Mouse (Mus musculus) kidney, postnatal 0 days (tissue): ENCODE measurements around the gene Gm43720. TPM values are rescaled to one million over a fixed set of nuclear protein-coding genes. Genes with fewer than 3 reads are reported as not detected.
"Not testable (repeated sequence)": the region's sequence is repeated elsewhere in the genome, so short reads cannot be mapped to it uniquely, and the experiment has no call there.

Experiments
- ATAC-seq: fragments of 200-750 bp; cut with Nextera tagmentation; replicated peaks from 2 replicates; pipeline ENCODE4 v1.8.0; 2017; ENCODE audit warnings: low read depth, moderate number of reproducible peaks, moderate TSS enrichment, moderate library complexity; ENCODE audit not compliant: low FRiP score
- DNase-seq: peaks from one replicate; pipeline ENCODE4 v3.0.0-alpha.2; 2016; ENCODE audit warnings: low spot score
- H3K27ac ChIP-seq: fragments of 300-500 bp; sonication (generic); 2 replicates; pipeline ENCODE4 v1.5.1; 2014; ENCODE audit warnings: mild to moderate bottlenecking
- H3K27me3 ChIP-seq: fragments of 300-500 bp; sonication (generic); 2 replicates; pipeline ENCODE4 v1.6.1; 2014; ENCODE audit warnings: low read length, mixed read lengths; ENCODE audit not compliant: insufficient read depth
- H3K36me3 ChIP-seq: fragments of 300-500 bp; sonication (generic); 2 replicates; pipeline ENCODE4 v1.6.1; 2014; ENCODE audit warnings: low read length, mixed read lengths; ENCODE audit not compliant: insufficient read depth
- H3K4me1 ChIP-seq: fragments of 300-500 bp; sonication (generic); replicated peaks from 2 replicates; pipeline ENCODE4 v1.6.1; 2014; ENCODE audit warnings: antibody characterized with exemption, low read length, mixed read lengths; ENCODE audit not compliant: insufficient read depth
- H3K4me2 ChIP-seq: fragments of 300-500 bp; sonication (generic); 2 replicates; pipeline ENCODE4 v1.6.1; 2014; ENCODE audit warnings: mild to moderate bottlenecking, low read length, moderate library complexity, mixed read lengths
- H3K4me3 ChIP-seq: fragments of 300-500 bp; sonication (generic); replicated peaks from 2 replicates; pipeline ENCODE4 v1.5.1; 2014; ENCODE audit warnings: low read depth, low read length
- H3K9ac ChIP-seq: fragments of 300-500 bp; sonication (generic); 2 replicates; pipeline ENCODE4 v1.6.1; 2014; ENCODE audit warnings: low read depth, low read length
- H3K9me3 ChIP-seq: fragments of 300-500 bp; sonication (generic); replicated peaks from 2 replicates; pipeline ENCODE4 v1.6.1; 2016; ENCODE audit warnings: low read length, inconsistent platforms, mixed read lengths
- CTCF ChIP-seq: IDR thresholded peaks from 2 replicates; pipeline ENCODE4 v1.5.1; 2016; ENCODE audit warnings: antibody characterized with exemption, low read depth, mild to moderate bottlenecking, moderate library complexity
- WGBS: fragments of 180-500 bp; shearing (Covaris S2); extraction: QIAGEN DNeasy Blood & Tissue Kit; methylation state at CpG from one replicate; pipeline ENCODE4 v1.1.7; 2014; 5-methylcytosine and 5-hydroxymethylcytosine counted together
- polyA plus RNA-seq: library from polyadenylated mRNA; unstranded; fragments of >200 nt; fragmentation: Nextera tagmentation; extraction: Ambion mirVana; gene quantifications from 2 replicates; pipeline ENCODE4 v1.2.1, GENCODE M21; 2015

Gm43720 gene
- polyA plus RNA-seq, 1 experiment from 2014 or later = 0.16 TPM

DNA sequence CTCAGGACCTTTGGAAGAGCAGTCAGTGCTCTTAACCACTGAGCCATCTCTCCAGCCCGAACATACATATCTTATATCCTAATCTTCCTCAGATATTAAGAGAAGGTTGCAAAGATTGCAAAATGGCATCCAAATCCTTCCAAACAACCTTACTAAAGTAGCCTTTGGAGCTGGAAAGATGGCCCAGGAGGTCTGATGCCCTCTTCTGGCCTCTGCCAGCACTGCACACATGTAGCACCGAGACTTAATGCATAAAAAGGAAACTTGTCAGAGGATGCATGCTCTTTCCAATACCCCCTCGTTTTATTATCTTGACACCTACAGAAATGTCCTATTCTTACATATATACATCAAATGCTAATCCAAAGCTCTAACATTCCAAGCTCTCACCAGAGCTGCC is 51.7 kb downstream of the Gm43720 start:
- Histone ChIP-seq H3K27ac (no peak overlapping the region), H3K36me3 (no peaks in the 10 kb centered on the region), H3K4me2 (no peak overlapping the region), H3K27me3 (no peaks in the 10 kb centered on the region), H3K4me3 (no peak overlapping the region), H3K9ac (no peak overlapping the region), H3K9me3 (no peaks in the 10 kb centered on the region), H3K4me1 (no peaks in the 10 kb centered on the region)
- ATAC-seq (no peak), DNase-seq (peak; percentile 17)
- WGBS = 55% methylated on average over 3 of the region's 3 CpGs
- peak; percentile 71 for TF ChIP-seq CTCF

DNA sequence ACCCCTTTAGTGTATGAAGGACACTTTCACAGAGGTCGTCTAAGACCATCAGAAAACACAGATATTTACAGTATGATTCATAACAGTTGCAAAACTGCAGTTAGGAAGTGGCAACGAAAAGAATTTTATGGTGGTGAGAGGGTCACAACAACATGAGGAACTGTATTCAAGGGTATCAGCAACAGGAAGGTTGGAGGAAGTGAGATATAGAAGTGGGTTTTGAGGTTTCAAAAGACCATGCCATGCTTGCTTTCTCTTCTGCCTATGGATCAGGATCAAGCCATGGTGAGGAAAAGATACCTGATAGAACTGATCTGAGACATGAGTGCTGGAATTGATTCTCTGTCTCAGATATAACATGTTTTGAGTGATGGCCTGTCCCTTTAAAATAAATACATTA is 52.4 kb downstream of the Gm43720 start:
- no peak overlapping the region for H3K9ac ChIP-seq
- ATAC-seq (no peak), DNase-seq (no peak)
- H3K9me3 ChIP-seq = no peaks in the 10 kb centered on the region
- 72% methylated on average over 2 of the region's 2 CpGs for WGBS
- no peaks in the 10 kb centered on the region for H3K27me3 ChIP-seq
- H3K4me2 ChIP-seq = no peak overlapping the region
- H3K4me3 ChIP-seq = no peak overlapping the region
- no peaks in the 10 kb centered on the region for H3K36me3 ChIP-seq
- H3K4me1 ChIP-seq = no peaks in the 10 kb centered on the region
- no peak for TF ChIP-seq CTCF
- no peak overlapping the region for H3K27ac ChIP-seq

DNA sequence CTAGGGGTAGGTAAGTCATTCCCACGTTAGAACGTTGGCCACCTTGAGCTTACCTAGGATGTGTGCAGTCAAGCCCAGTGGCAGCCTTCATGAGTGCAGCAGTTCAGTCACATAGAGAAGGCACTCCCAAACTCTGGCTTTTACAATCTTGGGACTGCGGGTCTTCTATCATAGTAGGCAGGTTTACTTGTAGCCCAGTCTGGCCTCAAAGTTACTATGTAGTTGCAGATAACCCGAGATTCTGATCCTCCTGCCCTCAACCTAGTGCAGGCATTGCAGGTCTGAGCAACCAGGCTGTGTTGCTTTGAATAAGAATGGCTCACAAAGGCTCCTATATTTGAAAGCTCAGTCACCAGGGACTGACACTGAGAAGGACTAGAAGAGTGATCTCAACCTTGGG is 53.3 kb downstream of the Gm43720 start:
- no peak for TF ChIP-seq CTCF
- no peaks in the 10 kb centered on the region for H3K4me1 ChIP-seq
- no peaks in the 10 kb centered on the region for H3K27me3 ChIP-seq
- H3K9ac ChIP-seq = no peak overlapping the region
- WGBS = 80% methylated on average over 4 of the region's 4 CpGs
- H3K27ac ChIP-seq = no peak overlapping the region
- no peak overlapping the region for H3K4me2 ChIP-seq
- no peak overlapping the region for H3K4me3 ChIP-seq
- no peak for ATAC-seq
- H3K36me3 ChIP-seq = no peaks in the 10 kb centered on the region
- no peaks in the 10 kb centered on the region for H3K9me3 ChIP-seq
- DNase-seq = no peak

DNA sequence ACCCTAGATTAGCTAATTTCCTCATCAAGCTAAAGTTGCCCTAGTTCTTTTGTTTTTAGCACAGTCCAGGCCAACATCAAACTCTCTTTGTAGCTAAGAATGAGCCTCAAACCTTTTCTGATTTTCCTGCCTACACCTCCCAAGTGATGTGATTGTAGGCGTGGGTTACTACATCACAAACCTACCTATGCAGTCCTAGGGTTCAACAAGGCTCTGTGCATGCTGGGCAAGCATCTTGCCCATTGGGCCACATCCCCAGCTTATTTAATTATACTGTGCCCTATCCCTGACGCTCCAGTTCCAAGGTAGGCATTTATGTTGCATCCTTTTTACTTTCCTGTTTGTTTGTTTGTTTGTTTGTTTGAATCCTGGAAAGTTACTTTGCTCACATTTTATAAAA is 54.1 kb downstream of the Gm43720 start, which contains the start of gene Nxpe5:
Gene Nxpe5 (plus strand): TSS at position 199 of the 400 bp plus-strand sequence.
- no peak for ATAC-seq
- Histone ChIP-seq H3K27me3 (no peaks in the 10 kb centered on the region), H3K9me3 (no peaks in the 10 kb centered on the region), H3K9ac (no peak within 1 kb of the TSS), H3K4me1 (no peaks in the 10 kb centered on the region), H3K4me3 (no peak within 1 kb of the TSS), H3K27ac (no peak within 1 kb of the TSS), H3K4me2 (no peak within 1 kb of the TSS), H3K36me3 (no peaks in the 10 kb centered on the region)
- no peak for TF ChIP-seq CTCF
- no peak for DNase-seq
- WGBS = 65% methylated on average over 2 of the region's 2 CpGs

DNA sequence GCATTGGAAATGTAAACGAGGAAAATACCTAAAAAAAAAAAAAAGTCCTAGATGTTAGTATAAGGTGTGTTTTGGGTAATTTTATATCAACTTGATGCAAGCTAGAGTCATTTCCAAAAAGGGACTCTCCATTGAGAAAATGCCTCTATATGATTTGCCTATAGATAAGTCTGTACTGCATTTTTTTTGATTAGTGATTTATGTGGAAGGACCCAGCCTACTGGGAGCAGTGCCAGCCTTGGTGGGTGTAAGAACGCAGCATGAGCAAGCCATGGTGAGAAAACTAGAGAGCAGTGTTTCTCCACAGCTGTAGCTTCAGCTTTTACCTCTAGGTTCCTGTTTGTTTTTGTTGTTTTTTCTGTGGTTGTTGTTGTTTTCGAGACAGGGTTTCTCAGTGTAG is 56.5 kb downstream of the Gm43720 start:
- no peak for TF ChIP-seq CTCF
- H3K4me3 ChIP-seq = no peak overlapping the region
- no peaks in the 10 kb centered on the region for H3K36me3 ChIP-seq
- WGBS = 58% methylated on average over 3 of the region's 3 CpGs
- H3K9me3 ChIP-seq = no peaks in the 10 kb centered on the region
- no peak overlapping the region for H3K4me2 ChIP-seq
- H3K27ac ChIP-seq = no peak overlapping the region
- DNase-seq (no peak), ATAC-seq (no peak)
- no peak overlapping the region for H3K9ac ChIP-seq
- H3K4me1 ChIP-seq = no peaks in the 10 kb centered on the region
- H3K27me3 ChIP-seq = no peaks in the 10 kb centered on the region

DNA sequence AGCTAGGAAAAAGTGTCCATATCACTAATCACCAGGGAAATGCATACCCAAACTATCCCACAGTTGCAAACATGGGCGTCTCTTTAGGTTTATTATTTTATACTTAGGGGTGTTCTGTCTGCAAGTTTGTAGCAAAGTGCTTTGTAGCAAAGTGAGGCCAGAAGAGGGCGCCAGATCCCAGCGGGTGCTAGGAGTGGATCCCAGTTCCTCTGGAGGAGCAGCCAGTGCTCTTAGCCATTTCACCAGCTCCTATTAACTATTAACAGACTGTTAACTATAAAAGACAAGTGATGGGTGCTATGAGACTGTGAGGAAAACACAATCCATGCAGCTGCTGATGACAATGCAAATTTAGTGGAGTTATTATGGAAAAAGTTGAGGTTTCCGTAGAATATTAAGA is 57.6 kb downstream of the Gm43720 start:
- H3K4me2 ChIP-seq = no peak overlapping the region
- H3K36me3 ChIP-seq = no peaks in the 10 kb centered on the region
- WGBS = 20% methylated on average over 4 of the region's 4 CpGs
- H3K9me3 ChIP-seq = no peaks in the 10 kb centered on the region
- H3K4me1 ChIP-seq = no peaks in the 10 kb centered on the region
- H3K9ac ChIP-seq = no peak overlapping the region
- peak; percentile 89 for DNase-seq
- no peak overlapping the region for H3K4me3 ChIP-seq
- H3K27me3 ChIP-seq = no peaks in the 10 kb centered on the region
- no peak overlapping the region for H3K27ac ChIP-seq
- TF ChIP-seq CTCF = peak; percentile 93
- ATAC-seq = peak; percentile 80

DNA sequence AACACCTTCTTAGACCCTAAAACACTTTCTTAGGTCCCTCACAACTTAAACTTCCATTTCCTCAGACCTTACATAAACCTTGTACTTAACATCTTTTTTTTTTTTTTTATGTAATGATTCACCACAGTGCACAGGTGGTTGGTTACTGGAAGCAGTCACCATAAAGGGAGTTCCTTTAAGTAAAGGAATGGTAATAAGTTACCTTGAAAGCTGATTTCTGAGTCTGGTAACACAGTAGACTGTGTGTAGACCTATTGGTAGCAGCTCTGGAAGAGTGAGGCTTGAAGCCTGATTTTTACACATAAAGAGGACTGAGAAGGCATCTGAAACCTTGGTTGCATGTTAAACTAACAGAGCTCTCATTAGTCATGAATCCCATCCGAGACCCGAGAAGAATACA is 59.9 kb downstream of the Gm43720 start:
- no peak overlapping the region for H3K4me2 ChIP-seq
- H3K36me3 ChIP-seq = no peaks in the 10 kb centered on the region
- DNase-seq (peak; percentile 14), ATAC-seq (peak; percentile 71; the same call in 1 of the 2 replicates)
- no peaks in the 10 kb centered on the region for H3K27me3 ChIP-seq
- peak overlapping the region; percentile 65 for H3K27ac ChIP-seq
- TF ChIP-seq CTCF = no peak
- H3K9me3 ChIP-seq = no peaks in the 10 kb centered on the region
- no peak overlapping the region for H3K9ac ChIP-seq
- WGBS = 0% methylated on average over 2 of the region's 2 CpGs
- no peaks in the 10 kb centered on the region for H3K4me1 ChIP-seq
- H3K4me3 ChIP-seq = no peak overlapping the region

DNA sequence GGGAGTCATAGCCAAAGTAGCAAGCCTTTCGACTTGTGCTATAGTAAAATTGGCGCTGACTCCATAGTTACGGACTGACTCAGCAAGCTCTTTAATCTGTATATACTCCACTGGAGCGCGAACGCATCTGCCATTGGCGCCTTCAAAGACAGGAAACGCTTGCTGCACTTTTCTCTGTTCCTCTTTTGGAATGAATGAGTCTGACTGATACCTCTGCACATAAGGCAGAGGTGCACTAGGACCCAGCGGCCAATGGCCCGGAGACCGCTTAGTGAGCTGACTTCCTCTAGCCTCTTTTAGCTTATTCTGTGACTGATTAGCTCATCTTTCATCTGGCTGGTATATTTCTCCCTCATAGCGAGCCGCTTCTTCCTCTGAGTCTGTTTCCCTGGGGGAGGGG is 63.1 kb downstream of the Gm43720 start:
- not testable (repeated sequence) for ATAC-seq, H3K27ac ChIP-seq, H3K9ac ChIP-seq, DNase-seq, H3K4me2 ChIP-seq, H3K4me1 ChIP-seq, H3K4me3 ChIP-seq, H3K36me3 ChIP-seq, H3K9me3 ChIP-seq, H3K27me3 ChIP-seq
- 96% methylated on average over 13 of the region's 13 CpGs for WGBS
